Mouse (Mus musculus): ENCODE measurements at regions not wholly inside any gene's neighbourhood (a gene's known extent, or its start where the extent isn't known, plus 50 kb on each side); places are given as distances from the start of the nearest gene placed in this dataset.

GRCm38 (mm10) chr6:51754239-51754681, 230.6 kb downstream of the Snx10 start:
- no peak for DNase-seq (ENCODE audit: low spot score)

DNA sequence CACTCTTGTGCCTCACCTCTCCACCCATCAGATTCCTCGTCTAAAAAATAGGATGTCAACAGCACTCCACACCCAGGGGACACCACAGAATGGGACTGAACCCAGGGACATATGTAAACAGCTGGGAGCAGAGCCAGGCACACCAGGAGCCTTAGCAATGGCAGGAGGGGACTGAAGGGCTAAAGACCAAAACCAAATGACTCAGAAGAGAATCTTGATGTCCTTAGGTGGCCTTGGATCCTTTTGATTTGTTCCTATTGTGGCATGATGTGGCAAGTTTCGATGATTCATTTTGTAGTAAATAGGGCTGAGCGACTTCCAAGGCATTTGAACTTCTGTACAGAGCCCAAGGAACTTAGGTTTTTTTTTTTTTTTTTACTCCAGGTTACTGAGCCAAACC, 233.4 kb downstream of the Snx10 start:
- no peak for DNase-seq (ENCODE audit: low spot score)

- no peak for DNase-seq (ENCODE audit: low spot score)
Observed at GRCm38 (mm10) chr6:51757746-51758145, 234.0 kb downstream of the Snx10 start.

DNA sequence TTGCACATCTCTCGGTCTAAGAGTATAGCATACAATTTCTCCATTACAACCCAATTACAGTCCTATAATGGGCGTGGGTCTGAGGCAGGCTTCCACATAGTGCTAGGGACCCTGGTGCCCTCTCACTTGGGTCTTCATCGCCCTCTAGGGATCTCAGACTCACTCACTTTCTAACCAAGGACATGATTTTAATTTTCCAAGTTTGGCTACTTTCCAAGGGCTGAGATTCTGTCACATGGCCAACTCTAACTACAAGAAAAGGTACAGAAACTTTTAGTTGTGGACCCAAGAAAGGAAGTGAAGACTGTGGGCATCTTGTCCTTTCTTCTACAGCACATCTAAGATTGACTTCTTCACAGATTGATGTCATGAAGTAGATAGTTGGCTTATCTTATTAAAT, 235.1 kb downstream of the Snx10 start:
- no peak for DNase-seq (ENCODE audit: low spot score)

DNA sequence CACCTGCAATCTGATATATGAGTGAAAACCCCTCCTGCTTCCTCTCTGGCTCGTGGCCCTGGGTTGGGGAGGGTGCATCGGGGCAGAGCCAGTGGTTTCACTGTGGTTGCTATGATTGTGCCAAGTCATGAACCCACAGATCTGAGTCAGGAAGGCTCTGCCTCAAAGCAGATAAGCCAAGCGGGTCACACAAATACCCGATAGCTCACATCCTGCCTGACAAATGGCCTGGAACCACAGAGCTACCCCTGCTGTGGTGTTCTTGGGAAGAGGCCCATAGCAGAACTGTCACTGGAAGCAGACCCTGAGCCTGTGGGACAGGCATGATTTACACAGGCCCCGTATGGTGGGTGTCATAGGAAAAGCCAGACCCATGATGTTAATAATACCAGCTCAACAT, 236.7 kb downstream of the Snx10 start:
- DNase-seq (ENCODE audit: low spot score): no peak

DNA sequence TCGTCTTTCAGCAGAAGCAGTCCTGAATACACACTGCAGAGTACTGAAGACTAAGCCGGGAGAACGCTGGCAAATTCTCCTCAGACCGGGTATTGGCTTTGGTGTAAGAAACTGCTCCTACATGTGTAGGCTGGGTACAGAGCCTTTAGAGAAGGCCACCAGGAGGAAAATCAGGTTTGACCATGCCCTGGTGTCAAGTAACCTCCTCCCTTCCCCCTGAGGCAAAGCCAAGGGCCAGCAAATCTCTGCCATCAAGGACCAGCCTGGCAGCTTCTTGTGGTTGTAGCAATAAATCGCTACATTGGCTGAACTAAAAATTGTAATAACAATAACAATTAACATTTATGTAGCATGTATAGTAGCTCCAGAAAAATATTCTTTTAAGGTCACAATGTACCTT, 237.8 kb downstream of the Snx10 start:
- DNase-seq (ENCODE audit: low spot score): no peak

DNA sequence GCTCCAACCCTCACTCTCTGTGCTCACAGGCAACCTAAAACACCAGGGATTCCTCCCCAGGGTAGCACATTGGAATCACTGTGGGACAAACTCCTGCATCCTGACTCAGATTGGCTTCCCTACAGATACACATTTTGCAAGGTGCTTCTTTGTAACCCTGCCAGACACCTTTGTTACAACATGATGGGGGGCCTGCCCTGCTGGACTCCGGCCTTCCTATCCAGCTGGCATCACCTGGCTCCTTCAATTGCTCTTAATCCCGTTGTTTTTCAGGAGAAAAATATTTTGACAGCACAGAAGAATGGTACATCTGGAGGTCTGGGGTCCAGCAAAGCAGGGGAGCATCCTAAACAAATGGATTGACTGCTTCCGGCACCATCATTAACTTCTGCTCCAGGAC, 242.8 kb downstream of the Snx10 start:
- DNase-seq (ENCODE audit: low spot score): no peak

GRCm38 (mm10) chr6:51767582-51768341, 244.1 kb downstream of the Snx10 start:
- DNase-seq (ENCODE audit: low spot score): no peak

GRCm38 (mm10) chr6:51771001-51771400, 241.3 kb downstream of the Skap2 start:
- DNase-seq (ENCODE audit: low spot score): no peak

DNA sequence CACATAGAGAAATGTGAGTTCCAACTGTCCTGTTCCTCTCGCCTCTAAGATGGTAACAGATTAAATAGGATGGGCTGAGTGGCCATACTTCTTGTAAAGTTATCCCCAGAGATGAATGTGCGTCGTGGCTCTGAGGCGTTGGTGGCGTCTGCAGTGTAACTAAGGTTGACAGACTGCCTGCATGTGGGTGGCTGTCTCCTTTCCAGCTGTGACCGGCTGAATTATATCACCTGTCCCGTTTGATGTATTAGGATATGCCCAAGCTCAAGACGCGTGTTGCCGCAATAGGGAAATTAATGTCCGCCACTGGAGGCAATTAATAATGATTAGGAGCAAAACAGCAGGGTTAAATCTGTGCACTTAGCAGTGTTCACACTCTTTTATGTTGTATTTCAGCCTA, 240.9 kb downstream of the Skap2 start:
- no peak for DNase-seq (ENCODE audit: low spot score)

- no peak for DNase-seq (ENCODE audit: low spot score)
Observed at GRCm38 (mm10) chr6:51774771-51775170, 237.6 kb downstream of the Skap2 start.

DNA sequence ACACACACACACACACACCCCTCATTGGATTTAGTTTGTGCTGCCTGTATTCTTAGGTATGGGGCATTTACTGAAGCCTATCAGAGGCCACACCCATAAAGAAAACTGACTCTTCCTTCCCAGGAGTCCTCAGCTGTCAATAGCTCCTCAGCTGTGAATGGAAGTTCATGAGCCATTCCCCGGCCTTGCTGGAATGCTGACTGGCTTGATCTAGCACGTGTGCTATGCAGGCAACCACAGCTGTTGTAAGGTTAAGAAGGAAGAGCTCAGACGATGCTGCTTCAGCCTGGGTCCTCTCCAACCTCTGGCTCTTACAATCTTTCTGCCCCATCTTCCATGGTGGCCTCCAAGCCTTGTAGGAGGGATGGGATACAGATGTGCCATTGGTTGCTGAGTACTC, 226.7 kb downstream of the Skap2 start:
- no peak for DNase-seq (ENCODE audit: low spot score)

DNA sequence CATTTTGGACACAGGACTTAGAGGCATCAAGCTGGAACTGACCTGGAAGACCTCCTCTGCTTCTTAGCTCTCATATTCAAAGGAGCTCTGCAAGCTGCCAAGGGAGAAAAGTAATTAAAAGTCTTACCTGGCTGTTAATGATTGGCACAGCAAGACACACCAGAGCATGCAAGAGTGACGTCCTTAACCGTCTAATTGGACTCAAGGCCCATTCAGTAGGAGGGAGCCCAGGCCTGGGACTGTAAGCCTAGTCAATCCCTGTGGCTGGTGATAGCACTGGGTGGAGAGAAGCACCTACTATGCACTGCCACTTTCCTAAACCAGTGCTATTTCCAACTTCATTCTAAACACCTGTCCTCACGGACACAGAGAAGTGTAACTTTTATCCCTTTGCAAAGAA, 225.5 kb downstream of the Skap2 start:
- DNase-seq (ENCODE audit: low spot score): no peak

DNA sequence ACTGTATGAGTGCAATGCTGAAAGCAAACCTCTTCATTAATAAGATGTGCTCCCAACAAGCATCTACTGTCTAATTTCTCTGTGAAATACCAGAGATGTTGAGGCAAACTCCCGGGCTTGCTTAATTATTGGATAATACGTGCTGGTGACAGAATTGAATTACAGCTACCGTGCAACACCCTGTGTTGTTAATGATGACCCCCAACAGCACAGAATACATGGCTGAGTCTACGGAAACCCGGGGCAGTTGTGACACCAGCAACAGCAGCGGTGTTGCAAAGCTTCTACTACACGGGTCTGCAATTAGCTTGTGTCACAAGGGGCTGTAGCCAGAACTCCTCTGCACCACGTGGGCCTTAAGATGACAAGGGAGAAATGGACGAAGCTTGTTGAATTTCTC, 224.2 kb downstream of the Skap2 start:
- DNase-seq (ENCODE audit: low spot score): no peak

- no peak for DNase-seq (ENCODE audit: low spot score)
Observed at GRCm38 (mm10) chr6:51790293-51790692, 222.1 kb downstream of the Skap2 start.

- DNase-seq (ENCODE audit: low spot score): no peak
Observed at GRCm38 (mm10) chr6:51790693-51791092, 221.7 kb downstream of the Skap2 start.

DNA sequence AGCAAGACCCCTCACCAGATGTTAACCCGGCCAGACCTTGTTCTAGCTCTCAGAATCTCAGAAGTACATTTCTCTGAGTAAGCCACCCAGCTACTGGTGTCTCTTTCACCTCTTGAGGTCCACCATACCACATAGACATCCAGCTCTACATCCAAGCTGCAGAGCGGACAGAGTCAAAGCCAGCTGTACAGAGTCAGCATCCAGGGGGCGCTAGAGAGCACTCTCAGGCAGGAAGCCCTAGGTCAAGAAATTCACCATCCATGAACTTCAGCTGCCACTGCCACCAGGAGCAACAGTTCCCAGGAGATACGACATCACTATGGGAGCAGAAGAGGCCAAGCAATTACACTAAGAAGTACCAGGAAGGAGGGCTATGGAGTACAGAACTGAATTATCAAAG, 217.0 kb downstream of the Skap2 start:
- DNase-seq (ENCODE audit: low spot score): peak; percentile 23

DNA sequence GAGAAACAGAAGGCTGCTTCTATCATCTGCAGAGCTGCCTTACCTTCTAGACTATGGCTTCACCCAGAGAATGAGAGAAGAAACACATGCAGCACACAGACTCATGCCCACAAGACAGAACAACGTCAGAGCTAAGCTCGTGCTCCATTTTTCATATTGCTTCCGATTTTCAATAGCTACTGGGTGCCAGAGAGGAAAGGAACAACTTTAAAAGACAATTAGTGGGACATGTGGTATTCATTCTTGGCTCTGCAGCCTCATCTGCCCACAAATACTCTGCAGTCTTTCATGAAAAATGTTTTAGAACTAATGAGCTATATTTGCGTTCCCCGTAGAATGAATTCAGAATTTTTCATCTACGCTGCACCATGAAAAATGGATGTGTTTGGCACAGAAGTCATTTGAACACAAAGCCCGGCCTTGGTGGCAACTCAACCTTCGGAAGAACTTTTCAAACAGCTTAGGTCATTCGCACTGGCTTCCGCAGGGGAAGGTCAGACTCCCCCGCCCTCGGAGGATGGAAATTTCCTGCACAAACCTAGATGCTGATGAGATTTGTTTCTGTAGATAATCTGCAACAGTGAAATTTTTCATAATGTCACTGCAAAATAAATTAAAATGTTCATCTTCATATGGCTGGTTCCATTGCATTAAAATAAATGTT, 213.6 kb downstream of the Skap2 start:
- no peak for DNase-seq (ENCODE audit: low spot score)

DNA sequence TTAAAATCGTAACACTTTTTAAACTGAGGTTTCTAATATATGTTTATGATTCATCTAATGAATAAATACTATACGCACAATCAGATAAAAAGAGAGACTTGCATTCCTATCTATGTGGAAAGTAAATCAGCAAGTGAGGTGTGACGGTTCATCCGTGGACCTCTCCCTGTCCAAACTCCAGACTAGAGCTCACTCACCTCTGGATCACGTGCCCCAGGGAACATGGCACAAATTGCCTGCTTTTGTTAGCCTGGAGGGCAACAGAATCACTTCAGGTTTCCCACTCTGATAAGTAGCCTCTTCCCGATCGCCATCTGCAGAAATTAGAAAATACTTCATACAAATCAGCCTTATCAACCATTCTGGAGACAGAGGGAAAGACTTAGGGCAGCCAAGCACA, 206.7 kb downstream of the Skap2 start:
- DNase-seq (ENCODE audit: low spot score): no peak
